Mouse (Mus musculus) forebrain, embryonic 13.5 days (tissue): ENCODE results near the gene Efcab14. TPM values are rescaled to one million over a fixed set of nuclear protein-coding genes. Genes with fewer than 3 reads are reported as not detected.

Experiments
- ATAC-seq: fragments of 200-750 bp; cut with Nextera tagmentation; 2 replicates; pipeline ENCODE4 v1.8.0; 2017
- H3K27ac ChIP-seq: fragments of 300-500 bp; sonication (generic); 2 replicates; pipeline ENCODE4 v1.5.1; 2015; ENCODE audit warnings: inconsistent platforms, mild to moderate bottlenecking, moderate library complexity
- H3K27me3 ChIP-seq: fragments of 300-500 bp; sonication (generic); 2 replicates; pipeline ENCODE4 v1.6.1; 2015; ENCODE audit warnings: mild to moderate bottlenecking, inconsistent platforms
- H3K36me3 ChIP-seq: fragments of 300-500 bp; sonication (generic); 2 replicates; pipeline ENCODE4 v1.6.1; 2015; ENCODE audit warnings: mild to moderate bottlenecking, inconsistent platforms; ENCODE audit not compliant: poor library complexity, severe bottlenecking
- H3K4me1 ChIP-seq: fragments of 300-500 bp; sonication (generic); 2 replicates; pipeline ENCODE4 v1.6.1; 2015; ENCODE audit warnings: inconsistent platforms
- H3K4me2 ChIP-seq: fragments of 300-500 bp; sonication (generic); 2 replicates; pipeline ENCODE4 v1.6.1; 2015; ENCODE audit warnings: inconsistent platforms, mild to moderate bottlenecking, moderate library complexity
- H3K4me3 ChIP-seq: fragments of 300-500 bp; sonication (generic); 2 replicates; pipeline ENCODE4 v1.5.1; 2015; ENCODE audit warnings: mild to moderate bottlenecking, inconsistent platforms
- H3K9ac ChIP-seq: fragments of 300-500 bp; sonication (generic); 2 replicates; pipeline ENCODE4 v1.6.1; 2015; ENCODE audit warnings: mild to moderate bottlenecking, inconsistent platforms
- H3K9me3 ChIP-seq: fragments of 300-500 bp; sonication (generic); replicated peaks from 2 replicates; pipeline ENCODE4 v1.6.1; 2016; ENCODE audit warnings: inconsistent platforms
- WGBS: fragments of 180-500 bp; shearing (Covaris S2); methylation state at CpG from one replicate; pipeline ENCODE4 v1.1.7; 2015; 5-methylcytosine and 5-hydroxymethylcytosine counted together
- polyA plus RNA-seq: library from polyadenylated mRNA; unstranded; fragments of >200 nt; fragmentation: Nextera tagmentation; extraction: Ambion mirVana; gene quantifications from 2 replicates; pipeline ENCODE4 v1.2.1, GENCODE M21; 2015

Gene Efcab14
- polyA plus RNA-seq, 1 experiment from 2014 or later = 23.7 TPM

- no peaks in the 10 kb centered on the region for H3K36me3 ChIP-seq
- peaks cover 7% of the 10 kb centered on the region; the same call in 1 of the 2 replicates for H3K4me1 ChIP-seq
- 77% methylated on average over 2 of the region's 2 CpGs for WGBS
- no peak overlapping the region for H3K27ac ChIP-seq
- H3K4me3 ChIP-seq = no peak overlapping the region
- H3K9ac ChIP-seq = no peak overlapping the region
- ATAC-seq = no peak
- H3K27me3 ChIP-seq = peaks cover 7% of the 10 kb centered on the region; the same call in 1 of the 2 replicates
- H3K4me2 ChIP-seq = no peak overlapping the region
- H3K9me3 ChIP-seq = no peaks in the 10 kb centered on the region
These were observed 86.6 kb downstream of the Efcab14 start for GRCm38 (mm10) chr4:115824178-115824577.

- WGBS = 80% methylated on average over 2 of the region's 2 CpGs
- peaks cover 7% of the 10 kb centered on the region; the same call in 1 of the 2 replicates for H3K4me1 ChIP-seq
- no peak overlapping the region for H3K27ac ChIP-seq
- H3K9me3 ChIP-seq = no peaks in the 10 kb centered on the region
- H3K4me2 ChIP-seq = no peak overlapping the region
- H3K4me3 ChIP-seq = no peak overlapping the region
- peaks cover 14% of the 10 kb centered on the region; the same call in 1 of the 2 replicates for H3K27me3 ChIP-seq
- H3K36me3 ChIP-seq = no peaks in the 10 kb centered on the region
- ATAC-seq = no peak
- H3K9ac ChIP-seq = no peak overlapping the region
These were observed 87.7 kb downstream of the Efcab14 start for GRCm38 (mm10) chr4:115825271-115825670.

Other genes starting within 250 kb of the Efcab14 start
- gene Cyp4a14, start 241.6 kb upstream of the Efcab14 start, polyA plus RNA-seq = not detected in 2 replicates
- gene Cyp4a10, start 219.5 kb upstream of the Efcab14 start, polyA plus RNA-seq = not detected in 2 replicates
- gene Cyp4a31, start 174.1 kb upstream of the Efcab14 start, polyA plus RNA-seq = not detected in 2 replicates
- not detected in 2 replicates for gene Cyp4a32, start 136.8 kb upstream of the Efcab14 start, polyA plus RNA-seq
- 0.24 TPM in 1 of 2 replicates, not detected in the other for gene Cyp4b1, start 90.0 kb upstream of the Efcab14 start, polyA plus RNA-seq
- 0.38 TPM in 1 of 2 replicates, not detected in the other for gene Tex38, start 43.3 kb downstream of the Efcab14 start, polyA plus RNA-seq
- 31.1 and 35.8 TPM in 2 replicates for gene Atpaf1, start 47.1 kb downstream of the Efcab14 start, polyA plus RNA-seq
- 3.8 and 4.9 TPM in 2 replicates for gene Mob3c, start 90.3 kb downstream of the Efcab14 start, polyA plus RNA-seq
- gene Mknk1, start 101.5 kb downstream of the Efcab14 start, polyA plus RNA-seq = 21.7 and 23.0 TPM in 2 replicates
- 0.09 TPM in 1 of 2 replicates, not detected in the other for gene Kncn, start 146.7 kb downstream of the Efcab14 start, polyA plus RNA-seq
- gene 6430628N08Rik, start 152.9 kb downstream of the Efcab14 start, polyA plus RNA-seq = 0.25 TPM in 1 of 2 replicates, not detected in the other
- 0.09 and 0.11 TPM in 2 replicates for gene Dmbx1, start 202.2 kb downstream of the Efcab14 start, polyA plus RNA-seq